Mouse (Mus musculus) lung, adult 18-20 months (tissue): ENCODE data around the gene Pcnp.

Experiments
- DNase-seq, 2 experiments: peaks; one replicate each; pipeline ENCODE4 v3.0.0; 2022; ENCODE audit warnings: mixed read lengths in 2 of 2

The Pcnp gene

DNA sequence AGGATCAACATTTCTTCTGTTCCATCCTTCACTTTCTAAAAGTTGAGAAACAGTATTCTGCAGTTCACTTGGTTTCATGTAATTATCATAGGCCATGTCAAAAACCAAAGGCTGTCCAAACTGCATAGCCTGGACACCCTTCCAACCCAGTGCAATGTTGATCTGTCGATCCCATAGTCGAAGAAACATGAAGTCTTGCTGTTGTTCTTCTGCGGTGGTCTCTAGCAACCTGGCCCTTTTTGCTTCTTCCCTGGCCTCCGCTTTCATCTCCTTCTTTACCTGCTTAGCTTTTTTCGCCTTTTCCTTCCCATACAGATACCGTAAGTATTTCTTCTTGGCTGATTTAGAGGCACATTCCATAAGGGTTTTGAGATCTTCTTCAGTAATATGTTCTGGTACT lies 5.0 kb upstream of the Pcnp start:
- no peak for DNase-seq

DNA sequence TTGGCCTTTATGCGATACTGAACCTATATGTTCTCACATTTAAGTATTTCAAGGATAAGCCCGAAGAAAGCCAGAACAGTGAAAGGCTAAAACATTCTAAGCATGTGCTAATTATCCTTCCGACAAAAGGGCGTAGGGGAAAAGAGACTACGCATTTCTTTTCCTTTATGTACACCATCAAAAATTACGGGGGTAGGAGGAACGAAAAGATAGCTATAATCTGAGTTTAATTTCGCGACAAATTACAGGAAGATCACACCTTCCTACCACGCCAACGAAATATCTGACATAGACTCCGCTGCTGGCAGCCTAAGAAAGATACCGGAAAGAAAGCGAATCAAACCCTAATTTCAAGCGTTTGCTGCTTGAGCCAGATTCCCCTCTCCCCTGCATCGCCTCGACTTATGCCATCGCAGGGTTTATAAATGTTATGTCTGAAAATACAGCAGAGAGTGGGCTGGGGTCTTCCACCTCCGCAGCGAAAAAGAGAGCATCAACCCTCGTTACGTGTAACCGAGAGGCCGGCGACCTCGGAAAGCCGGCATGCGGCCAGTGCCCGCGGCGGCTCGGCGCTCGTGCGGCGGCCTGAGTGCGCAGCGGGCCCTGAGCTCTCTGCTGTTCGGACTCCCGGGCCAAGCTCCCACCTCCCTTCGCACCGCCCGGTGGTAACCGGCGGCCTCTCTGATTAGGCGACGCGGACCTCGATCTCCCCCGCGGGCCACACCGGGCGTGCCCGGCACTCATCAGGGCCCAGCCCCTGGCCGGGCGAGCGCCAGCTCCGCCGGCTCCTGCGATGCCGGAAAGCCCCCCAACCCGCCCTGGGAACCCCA lies 602 bp downstream of the Pcnp start:
- DNase-seq = peak in 1 of 2 experiments; percentile 70

DNA sequence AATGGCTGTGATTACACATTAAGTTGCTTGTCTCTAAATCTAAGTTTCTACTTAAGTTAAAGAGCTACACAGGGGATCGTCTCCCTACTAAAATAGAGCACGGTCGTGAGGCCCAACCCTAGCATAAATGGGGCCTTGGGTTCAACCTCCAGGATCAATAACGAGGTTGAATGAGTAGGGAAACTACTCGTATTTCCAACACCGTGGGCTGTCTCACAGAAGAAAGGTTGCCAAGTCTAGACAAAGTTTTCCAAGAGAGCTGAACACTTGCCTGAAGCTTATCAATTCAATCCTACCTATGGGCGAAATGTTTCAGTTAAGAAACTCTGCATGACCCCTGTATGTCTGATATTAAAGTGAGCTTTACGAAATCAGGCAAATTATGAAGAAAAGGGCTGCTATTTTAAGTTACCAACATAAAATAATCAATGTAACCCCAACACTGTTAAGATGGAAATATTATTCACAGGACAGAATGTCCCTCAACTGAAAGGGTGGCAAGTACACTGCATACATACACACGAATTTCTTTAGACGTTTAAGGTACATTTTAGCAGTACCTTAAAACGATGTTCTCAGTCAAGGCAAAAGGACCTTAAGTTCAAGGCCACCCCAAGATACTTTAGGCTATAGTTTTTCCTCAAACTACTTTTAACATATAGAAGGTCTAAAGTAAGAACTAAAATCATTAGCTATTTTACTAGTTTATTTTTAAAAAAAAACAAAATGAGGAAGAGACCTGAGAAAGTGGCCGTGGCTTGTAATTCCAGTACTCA lies 1.5 kb downstream of the Pcnp start:
- DNase-seq = peak in 1 of 2 experiments; percentile 8

DNA sequence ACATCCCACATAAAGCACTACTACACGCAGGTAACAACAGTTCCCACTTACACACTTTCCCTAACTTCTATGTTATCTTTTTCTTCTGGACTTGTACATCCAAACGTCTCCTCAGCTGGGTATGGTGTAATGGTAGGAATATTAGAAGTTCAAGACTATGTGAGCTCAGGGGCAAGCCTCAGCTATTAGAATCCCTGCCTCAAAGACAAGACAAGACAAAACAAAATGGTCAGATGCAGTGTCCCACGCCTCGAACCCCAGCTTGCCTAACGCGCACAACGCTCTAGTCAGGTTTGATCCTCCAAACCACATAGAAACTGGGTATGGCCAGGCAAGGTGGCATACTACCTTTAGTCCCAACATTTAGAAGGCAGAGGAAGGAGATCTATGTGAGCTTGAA lies 9.9 kb downstream of the Pcnp start:
- DNase-seq = no peak

DNA sequence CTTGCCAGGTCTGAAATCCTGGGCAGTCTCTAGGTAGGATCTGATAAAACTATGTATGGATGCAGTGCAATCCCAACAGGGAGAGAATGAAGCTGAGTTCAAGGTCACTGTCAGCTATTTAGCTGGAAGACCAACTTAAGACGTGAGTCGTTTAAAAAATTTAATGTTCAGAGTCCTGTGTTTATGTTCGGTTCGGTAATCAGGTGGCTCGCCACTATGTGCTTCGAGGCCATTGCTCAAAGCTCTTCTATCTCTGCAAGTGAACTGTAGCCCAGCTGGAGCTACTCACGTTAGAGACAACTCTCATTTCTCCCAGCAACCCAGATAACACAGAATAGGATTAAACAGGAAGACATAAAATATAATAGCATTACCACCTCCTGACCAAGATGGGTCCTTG lies 15.5 kb downstream of the Pcnp start:
- no peak for DNase-seq

DNA sequence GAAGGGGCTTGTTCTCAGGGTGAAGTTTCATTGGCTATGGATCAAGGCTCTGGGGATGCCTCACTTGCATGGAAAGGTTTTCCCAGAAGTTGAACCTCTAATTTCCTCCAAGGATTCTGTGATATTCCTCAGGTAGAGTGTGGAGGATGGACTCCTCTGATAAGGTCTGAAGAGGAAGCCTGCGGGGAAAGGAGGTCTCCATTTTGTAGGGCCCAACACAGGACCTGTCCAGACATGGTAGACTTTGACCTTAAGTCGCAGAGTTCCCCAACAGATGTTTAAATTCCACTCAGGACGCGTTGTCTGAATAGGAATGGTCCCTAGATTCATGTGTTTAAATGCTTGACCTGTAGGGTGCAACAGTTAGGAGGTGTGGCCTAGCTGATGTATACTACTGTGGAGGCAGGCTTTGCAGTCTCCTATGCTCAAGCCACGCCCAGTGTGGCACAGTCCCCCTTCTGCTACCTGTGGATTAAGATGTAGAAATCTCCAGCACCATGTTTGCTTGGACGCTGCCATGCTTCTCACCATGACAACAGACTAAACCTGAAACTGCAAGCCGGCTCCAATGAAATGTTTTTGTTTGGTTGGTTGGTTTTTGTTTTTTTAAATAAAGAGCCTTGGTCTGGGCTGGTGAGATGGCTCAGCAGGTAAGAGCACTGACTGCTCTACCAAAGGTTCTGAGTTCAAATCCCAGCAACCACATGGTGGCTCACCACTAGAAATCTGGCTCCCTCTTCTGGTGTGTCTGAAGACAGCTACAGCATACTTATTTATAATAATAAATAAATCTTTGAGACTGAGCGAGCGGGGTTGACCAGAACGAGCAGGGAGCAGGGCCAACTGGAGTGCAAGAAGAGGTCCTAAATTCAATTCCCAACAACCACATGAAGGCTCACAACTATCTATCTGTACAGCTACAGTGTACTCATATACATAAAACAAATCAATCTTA lies 16.5 kb downstream of the Pcnp start:
- no peak for DNase-seq

DNA sequence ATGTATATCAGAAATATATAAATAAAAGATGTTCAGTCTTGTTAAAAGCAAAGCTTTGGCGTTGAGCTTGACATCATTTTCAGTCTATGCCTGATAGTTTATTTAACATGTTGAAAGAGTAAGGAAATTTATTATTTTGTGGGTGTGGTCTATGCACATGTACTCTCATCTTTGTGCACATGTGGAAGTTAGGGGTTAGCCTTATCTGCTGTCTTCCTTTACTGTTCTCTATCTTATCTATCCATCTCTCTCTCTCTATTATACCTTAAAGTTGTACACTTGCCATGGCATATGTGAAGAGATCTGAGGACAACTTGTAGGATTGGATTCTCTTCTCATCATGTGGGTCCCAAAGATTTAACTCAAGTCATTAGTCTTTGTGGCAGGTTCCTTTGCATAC lies 20.7 kb downstream of the Pcnp start:
- DNase-seq = no peak

DNA sequence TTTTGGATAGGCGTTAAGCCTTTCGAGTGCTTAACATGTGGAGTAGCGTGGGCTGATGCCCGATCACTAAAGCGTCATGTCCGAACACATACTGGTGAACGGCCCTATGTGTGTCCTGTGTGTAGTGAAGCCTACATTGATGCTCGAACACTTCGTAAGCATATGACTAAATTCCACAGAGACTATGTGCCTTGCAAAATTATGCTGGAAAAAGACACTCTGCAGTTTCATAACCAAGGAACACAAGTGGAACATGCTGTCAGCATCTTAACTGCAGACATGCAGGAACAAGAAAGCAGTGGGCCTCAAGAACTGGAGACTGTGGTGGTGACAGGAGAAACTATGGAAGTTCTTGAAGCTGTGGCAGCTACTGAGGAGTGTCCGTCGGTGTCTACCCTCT lies 22.7 kb downstream of the Pcnp start:
- no peak for DNase-seq

DNA sequence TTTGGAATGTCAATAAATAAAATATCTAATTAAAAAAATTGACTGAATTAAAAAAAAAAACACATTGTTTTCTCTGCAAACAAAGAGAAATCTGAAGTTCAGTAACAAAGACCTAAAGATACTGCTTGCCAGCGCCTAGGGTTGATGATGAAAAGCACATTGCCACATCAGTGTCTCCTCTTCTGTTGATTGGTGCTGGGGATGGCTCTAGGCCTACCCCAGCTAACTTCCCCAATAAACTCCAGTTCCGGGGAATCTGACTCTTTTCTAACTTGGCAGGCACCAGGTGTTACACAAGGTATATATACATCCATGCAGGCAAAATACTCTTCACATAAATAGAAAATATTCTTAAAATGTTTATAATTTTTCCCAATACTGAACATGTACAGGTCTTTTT lies 35.3 kb downstream of the Pcnp start:
- DNase-seq = no peak

DNA sequence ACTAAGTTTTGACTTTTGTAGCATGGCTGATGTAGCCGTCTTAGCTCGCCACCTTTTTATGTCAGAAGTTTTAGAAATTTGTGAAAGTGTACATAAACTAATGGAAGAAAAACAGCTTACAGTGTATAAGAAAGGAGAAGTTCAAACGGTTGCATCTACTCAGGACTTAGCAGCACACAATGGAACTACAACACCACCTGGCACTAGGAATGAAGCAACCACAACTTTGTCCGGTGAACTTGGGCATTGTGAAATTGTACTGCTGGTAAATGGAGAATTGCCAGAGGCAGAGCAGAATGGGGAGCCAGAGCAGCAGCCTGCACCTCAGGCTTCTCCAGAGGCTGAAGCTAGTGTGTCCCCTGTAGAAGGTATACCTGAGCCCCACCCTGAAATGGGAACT lies 39.2 kb downstream of the Pcnp start:
- DNase-seq = peak in 1 of 2 experiments; percentile 33

DNA sequence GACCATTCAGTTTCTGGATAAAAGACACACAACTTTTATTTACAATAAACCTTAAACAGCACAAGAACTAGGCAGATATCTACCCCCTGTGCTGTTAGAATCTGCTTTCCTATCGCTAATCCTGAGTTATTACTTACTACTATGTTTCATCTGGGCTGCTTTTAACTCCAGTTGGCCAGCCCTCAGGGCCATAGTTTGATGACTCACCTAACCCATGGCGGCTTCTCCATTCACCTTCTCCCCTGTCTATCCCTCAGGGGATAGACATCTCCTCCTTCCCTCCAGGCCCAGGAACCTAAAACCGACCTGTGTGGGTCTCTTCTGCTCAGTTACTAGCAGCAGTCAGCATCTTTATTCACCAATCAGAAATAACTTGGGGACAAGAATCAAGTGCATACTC lies 43.5 kb downstream of the Pcnp start:
- no peak for DNase-seq

DNA sequence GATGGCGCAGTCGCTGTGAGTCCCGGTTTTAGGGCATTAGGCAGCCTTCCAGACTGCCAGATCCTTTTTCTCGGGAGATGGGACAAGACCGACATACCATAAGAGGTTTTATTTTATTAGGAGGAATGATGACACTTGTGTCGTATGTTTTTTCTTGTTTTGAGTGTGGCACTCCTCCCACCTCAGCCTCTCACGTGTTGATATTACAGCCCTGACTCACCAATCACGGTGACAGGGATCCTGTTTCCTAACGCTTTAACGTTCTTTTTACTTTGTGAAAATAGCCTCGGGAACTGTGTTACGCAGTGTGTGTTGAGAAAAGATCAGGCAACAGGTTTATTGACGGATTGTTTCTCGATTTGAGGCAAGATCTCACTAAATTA lies 54.6 kb downstream of the Pcnp start:
- DNase-seq = peak; percentile 60 to 74

DNA sequence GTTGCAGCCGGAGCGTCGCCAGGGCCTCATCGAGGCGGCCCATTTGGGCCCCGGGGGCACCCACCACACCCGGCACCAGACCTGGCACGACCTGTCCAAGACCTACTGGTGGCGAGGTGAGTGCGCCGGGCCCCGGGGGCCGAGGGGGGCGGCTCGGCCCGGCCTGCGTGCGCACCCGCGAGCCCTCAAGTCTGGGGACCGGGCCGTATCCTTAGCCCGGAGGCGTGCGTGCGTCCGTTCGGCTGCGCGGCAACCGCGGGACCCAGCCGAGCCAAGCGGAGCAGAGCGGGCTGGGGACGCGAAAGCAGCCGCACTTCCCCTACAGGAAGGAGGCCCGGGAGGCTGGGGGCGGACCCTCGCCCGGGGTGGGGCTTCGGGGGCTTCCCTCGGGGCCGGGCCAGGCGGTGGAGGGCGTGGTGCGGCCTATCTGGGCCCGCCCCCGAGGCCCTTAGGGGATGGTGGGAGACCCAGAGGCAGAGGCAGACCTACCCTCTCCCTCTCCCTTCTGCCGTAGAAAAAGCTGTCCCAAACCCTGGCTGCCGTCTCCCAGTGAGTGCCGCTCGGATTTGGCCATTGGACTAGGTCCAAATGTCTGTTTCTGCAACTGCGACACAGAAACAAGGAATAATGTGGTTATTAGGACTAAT lies 55.2 kb downstream of the Pcnp start:
- DNase-seq = peak; percentile 91 to 95

DNA sequence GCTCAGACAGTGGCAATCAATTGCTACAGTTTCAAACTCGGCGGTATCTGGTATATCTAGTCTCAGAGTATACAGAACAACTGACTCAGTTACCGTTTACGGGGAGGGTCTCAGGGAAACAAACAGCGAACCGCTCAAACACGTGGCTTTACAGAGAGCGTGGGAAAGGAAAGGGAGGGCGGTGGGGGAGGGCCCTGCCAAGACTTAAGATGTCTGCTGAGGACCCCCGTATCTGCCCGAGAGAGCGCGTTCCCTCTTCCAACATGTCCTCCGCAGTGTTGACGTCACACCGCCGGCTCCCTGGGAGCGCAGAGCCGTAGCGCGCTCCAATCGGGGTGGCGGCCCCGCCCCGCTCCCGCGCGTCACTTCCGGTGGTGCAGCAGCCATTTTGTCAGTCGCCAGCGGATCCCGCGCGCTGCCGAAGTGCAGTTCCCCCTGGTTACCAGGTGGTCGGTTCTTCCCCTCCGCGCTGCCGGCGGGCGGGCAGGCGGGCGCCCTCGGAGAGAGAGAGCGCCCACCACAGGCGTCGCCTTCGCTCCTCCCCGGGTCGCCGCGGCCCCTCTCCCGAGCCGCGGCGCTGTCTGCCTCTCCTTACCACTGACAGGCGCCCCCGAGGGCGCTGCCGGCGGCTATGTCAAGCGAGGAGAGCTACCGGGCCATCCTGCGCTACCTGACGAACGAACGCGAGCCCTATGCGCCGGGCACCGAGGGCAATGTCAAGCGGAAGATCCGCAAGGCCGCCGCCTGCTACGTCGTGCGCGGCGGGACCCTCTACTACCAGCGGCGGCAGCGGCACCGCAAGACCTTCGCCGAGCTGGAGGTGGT lies 55.9 kb downstream of the Pcnp start, which contains the start of gene Zbtb11:
TSS of gene Zbtb11 (plus strand) at position 453 of the 825 bp plus-strand sequence.
- DNase-seq = peak; percentile 99

DNA sequence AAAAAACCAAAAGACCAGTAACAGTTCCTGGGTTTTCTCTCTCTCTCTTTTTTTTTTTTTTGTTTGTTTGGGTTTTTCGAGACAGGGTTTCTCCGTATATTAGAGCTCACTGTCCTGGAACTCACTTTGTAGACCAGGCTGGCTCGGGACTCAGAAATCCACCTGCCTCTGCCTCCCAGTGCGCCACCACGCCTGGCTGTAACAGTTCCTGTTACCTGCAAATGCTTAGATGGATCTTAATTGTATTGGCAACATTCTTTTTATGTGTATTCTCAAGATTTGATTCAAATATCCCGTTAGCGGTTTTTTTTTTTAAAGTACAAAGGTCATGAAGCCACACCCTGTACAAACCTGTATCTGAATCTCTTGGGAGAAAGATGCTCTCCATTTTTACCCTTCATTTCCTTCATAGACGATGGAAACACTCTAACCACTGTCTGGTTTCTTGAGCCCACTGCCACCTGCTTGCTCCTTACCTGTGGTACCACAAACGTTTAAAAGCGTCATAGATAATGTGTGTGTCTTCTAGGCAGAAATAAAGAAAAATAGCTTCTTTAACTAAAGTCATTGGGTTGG lies 56.8 kb downstream of the Pcnp start:
- no peak for DNase-seq

DNA sequence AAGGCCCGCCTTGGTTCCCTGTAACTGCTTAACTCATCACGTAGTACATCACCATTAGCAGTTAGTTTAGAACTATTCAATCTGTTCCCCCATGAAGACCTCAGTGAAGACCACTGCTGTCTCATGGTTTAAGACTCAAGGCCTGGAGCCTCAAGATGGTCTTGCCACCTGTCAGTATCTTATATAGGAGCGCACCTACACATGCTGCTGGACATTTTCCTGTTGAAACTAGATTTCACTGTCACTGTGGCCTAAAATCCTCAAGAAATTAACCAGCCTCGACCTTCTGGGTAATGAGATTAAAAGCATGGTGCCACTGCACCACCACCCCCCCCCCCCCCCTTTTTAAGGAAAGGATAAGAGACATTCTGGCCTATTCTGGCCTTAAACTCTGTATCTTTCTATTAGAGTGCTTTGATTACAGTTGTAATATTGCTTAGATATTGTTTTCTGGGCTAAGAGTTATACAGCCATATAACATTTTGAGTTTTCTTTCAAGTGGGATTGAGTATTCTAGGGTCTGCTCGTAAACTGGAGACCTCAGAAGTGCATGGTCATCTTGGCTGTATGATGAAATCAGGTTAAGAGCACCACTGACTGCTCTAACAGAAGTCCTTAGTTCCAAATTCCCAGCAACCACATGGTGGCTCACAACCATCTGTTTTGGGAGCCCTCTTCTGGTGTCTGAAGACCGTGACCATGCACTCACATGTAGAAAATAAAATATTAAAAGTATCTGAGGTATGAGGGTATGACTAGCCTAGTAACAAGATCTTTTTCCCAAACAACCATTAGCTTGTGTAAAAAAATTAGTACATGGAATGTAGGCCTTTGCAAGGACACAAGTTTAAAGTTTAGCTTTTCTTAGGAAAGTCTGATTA lies 57.6 kb downstream of the Pcnp start:
- no peak for DNase-seq

DNA sequence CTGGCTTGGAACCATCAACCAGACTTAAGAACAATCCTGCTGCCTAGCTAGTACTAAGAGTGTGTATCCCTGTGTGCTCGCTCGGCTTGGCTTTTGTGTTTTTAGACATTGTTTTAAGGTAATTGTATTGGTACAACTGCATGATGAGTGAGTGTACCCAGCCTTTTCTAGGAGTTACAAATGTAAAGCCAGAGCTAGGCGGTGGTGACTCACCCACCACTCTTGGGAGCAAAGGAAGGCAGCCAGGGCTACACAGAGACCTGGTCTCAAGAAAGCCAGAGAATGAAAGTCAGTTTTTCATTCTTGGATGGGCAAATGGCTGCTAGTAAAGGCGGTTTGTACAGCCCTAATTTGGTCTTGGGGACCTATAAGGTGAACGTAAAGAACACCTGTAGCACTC lies 59.1 kb downstream of the Pcnp start:
- DNase-seq = no peak

DNA sequence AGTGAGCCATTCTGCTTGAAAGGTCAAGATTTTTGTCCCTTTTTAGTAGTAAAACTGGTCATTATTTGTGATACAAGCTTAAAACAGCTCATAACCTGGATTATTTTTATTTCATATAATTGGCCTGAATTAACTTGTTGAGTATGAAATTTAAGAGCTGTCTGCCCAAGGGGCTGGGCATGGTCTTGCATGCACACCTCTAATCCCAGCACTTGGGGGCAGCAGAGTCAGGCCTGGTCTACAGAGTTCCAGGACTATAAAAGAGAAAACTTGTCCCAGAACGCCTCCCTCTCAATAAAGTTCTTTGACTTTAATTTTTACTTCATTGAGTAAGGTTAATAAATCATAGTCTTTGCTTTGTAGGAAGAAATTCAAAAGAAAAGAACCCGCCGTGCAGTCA lies 60.4 kb downstream of the Pcnp start:
- peak; percentile 25 to 26 for DNase-seq

DNA sequence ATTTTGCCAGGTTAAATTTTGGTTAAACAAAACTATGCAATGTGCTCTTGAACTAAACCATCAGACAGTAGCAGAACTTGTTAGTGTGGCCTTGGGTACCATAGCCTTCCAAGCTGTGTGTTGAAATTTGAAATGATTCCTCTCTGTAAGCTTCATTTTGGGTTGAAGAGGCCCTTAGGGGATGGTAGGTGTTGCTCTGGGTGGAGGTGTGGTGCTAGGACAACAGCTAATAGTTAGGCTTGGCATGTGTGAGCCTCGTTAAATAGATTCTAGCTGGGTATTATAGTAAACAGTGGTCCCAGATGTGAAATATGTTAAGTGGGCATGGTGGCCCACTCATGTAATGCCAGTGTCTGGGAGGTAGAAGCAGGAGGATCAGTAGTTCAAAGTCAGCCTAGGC lies 62.3 kb downstream of the Pcnp start:
- no peak for DNase-seq

DNA sequence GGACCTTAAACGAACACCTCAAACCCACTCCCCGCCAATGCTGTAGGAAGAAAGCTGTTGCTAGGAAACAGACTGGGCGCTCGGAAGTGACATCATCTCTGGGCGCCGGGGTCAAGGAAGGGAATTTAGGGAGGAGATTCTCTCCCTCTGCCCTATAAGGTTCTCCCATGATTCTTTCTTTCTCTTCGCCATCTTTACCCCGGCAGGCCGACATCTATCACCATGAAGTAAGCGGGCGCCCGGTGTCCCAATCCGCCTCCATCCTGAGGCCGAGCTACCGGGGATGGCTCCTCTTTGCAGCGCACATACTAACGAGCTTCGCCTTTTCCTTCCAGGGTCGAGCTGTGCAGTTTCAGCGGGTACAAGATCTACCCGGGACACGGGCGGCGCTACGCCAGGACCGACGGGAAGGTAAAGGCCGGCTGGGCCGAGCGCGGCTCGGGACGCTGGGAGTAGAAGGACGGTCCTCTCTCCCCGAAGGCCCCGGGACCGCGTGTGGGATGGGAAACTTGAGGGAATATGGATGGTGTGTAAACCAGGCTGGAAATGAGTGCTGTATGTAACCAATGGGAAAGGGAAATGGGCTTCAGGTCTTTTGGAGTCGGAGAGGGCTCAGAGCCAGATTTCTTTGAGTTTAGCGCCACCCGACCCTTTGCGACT lies 63.2 kb downstream of the Pcnp start, which contains the start of gene Rpl24:
TSS of gene Rpl24 (plus strand) at position 64 of the 660 bp plus-strand sequence.
- DNase-seq = peak; percentile 95 to 96
